Mouse (Mus musculus) left cerebral cortex, postnatal 36 days (tissue): ENCODE measurements around the gene Dnase2a. TPM values are rescaled to one million over a fixed set of nuclear protein-coding genes. Genes with fewer than 3 reads are reported as not detected.
"Not testable (repeated sequence)": the region's sequence is repeated elsewhere in the genome, so short reads cannot be mapped to it uniquely, and the experiment has no call there.

Experiments used
- DNase-seq, 2 experiments: peaks; one replicate each; pipeline ENCODE4 v3.0.0; 2021 to 2022; ENCODE audit warnings: low spot score in 2 of 2, mixed read lengths in 1 of 2
- intact Hi-C: fragments of 180-260 bp; cut with DNase I; formaldehyde crosslinking; loops from one replicate; pipeline ENCODE4 v1.15.1; 2025
- total RNA-seq, 2 experiments: library from RNA; stranded (reverse); gene quantifications; 2 replicates each; pipeline ENCODE4 v1.2.3; 2021

Gene Dnase2a
- total RNA-seq, 2 experiments from 2014 or later: 3.1 to 4.1 TPM

- DNase-seq: no peak
- intact Hi-C loops: loop anchor here (5.0 kb wide), 1 partner anchor 47 kb away; the partner anchor contains the start of gene Farsa
These were observed 4.0 kb upstream of the Dnase2a start for GRCm38 (mm10) chr8:84904351-84904750.

DNA sequence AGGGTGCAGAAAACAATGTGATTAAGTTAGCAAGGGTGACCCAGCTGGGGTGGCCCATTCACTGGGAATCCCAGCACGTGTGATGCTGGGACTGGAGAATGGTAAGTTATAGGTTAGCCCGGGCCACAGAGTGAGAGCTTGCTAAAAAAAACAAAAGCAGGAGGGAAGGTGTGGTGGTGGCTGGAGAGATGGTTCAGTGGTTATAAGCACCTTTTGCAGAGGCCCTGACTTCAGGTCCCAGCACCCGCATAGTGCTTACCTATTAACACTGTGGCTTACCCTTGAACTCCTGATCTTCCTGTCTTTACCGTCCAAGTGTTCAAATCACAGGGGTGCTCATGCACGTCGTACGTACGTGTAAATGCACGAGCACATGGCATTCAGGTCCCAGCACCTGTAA, 1.3 kb upstream of the Dnase2a start:
- no peak for DNase-seq
- intact Hi-C loops: no loop called here

GRCm38 (mm10) chr8:84907493-84907892, 867 bp upstream of the Dnase2a start:
- intact Hi-C loops: no loop called here

GRCm38 (mm10) chr8:84907979-84908378, 381 bp upstream of the Dnase2a start:
- intact Hi-C loops, DNase-seq: not testable (repeated sequence)

More at GRCm38 (mm10) chr8:84907493-84907892, 867 bp upstream of the Dnase2a start:
- no peak for DNase-seq

DNA sequence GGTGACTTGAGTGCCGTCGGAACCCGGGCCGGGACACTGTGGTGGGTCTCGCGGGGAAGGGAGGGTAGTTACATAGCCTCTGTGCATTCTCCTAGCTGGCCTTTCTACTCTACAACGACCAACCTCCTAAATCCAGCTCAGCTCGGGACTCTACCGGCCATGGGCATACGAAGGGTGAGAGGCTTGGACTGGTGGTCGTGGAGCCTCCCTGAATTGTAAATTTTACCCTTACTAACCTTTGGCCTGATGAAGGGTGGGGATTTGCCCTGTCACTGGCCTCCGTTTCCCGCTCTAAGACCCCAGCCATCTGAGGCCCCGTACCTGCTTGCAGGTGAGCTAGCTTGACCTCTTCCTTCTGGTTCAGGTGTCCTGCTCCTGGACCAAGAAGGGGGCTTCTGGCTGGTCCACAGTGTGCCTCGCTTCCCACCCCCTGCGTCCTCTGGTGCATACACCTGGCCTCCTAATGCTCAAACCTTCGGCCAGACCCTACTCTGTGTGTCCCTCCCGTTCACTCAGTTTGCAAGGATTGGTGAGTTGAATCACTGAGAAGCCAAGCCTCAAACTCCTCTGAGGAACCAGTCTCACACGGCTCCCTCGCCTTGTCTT, 905 bp downstream of the Dnase2a start:
- DNase-seq: no peak
- intact Hi-C loops: no loop called here

DNA sequence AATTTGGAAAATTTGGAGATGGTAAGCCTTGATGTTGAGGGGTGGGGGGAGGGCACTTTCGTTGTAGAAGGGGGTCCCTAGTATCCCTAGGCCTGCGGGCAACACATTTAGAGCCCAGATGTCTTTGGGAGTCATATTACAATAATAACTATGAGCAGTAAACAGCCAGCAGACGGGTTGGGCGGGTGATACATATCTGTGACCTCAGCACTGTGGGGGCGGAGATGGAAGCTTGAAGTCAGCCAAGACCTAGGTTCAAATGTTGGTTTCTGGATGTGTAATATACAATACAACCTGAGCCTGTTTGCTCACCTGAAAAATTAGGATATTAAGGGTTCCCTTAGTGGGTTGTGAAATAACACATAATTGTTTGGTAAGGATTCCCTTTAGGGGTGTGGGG, 1.6 kb downstream of the Dnase2a start:
- DNase-seq: no peak
- intact Hi-C loops: no loop called here

DNA sequence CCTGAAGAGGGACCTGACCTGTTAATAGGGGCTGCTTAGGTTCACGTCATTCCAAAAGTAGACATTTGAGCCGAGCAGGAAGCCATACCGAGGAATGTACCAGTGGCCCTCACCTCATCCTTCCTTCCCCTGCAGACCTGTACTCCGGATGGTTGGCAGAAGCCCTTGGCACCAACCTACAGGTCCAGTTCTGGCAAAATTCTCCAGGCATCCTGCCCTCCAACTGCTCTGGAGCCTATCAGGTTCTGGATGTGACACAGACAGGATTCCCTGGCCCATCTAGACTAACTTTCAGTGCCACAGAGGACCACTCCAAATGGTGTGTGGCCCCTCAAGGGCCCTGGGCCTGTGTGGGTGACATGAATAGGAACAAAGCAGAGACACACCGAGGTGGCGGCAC, 2.2 kb downstream of the Dnase2a start:
- no peak for DNase-seq
- intact Hi-C loops: no loop called here

- intact Hi-C loops: no loop called here
- DNase-seq: no peak
These were observed 3.5 kb downstream of the Dnase2a start for GRCm38 (mm10) chr8:84911854-84912253.

DNA sequence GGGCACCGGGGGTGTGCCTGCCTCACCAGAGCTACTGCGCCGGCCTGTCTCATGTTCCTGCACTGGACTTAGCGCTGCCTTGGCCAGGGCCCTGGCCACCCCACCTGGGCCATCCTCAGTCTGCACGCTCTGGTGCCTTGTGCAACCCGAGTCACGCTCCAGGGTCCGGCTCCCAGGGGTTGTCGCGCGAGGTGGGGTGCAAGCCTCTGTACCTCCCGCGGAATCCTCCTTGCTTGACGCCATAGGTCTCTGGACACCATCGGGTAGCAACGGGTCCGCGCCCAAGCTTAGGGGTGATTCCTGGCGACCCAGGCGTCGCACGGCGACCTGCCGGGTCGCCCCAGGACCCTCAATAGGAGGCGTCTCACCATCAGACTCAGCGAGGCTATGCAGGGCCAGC, 4.0 kb downstream of the Dnase2a start:
- intact Hi-C loops: no loop called here
- DNase-seq: no peak

DNA sequence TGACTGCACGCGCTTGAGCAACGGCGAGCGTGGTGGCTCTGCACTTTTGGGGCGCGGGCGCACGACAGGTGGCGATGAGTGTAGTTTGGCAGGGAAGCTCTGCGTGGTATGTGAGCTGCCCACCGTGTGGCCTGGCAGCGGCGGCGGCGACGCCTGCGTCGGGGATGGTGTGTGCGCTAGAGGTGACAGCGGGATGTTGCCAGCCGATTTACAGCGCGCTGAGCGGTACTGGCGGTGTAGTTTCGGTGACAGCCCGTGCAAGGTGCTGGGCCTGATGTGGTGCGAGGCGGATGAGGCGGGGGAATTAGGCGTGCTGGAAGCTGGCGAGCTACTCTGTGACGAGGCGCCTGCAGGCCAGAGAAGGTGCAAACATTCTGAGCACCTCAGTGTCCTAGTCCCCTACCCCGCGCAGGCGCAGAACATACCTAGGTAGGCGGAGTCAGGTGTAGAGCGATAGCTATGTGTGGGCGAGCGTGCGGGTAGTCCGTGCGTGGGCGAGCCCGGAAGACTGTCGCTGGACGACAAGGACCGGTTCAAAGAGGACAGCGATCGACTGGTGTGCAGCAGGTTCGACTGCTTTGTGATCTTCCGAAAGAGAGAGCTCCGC, 4.6 kb downstream of the Dnase2a start:
- intact Hi-C loops: no loop called here
- peak; percentile 70 to 79 for DNase-seq

GRCm38 (mm10) chr8:84913502-84913900, 5.1 kb downstream of the Dnase2a start:
- intact Hi-C loops: no loop called here

DNA sequence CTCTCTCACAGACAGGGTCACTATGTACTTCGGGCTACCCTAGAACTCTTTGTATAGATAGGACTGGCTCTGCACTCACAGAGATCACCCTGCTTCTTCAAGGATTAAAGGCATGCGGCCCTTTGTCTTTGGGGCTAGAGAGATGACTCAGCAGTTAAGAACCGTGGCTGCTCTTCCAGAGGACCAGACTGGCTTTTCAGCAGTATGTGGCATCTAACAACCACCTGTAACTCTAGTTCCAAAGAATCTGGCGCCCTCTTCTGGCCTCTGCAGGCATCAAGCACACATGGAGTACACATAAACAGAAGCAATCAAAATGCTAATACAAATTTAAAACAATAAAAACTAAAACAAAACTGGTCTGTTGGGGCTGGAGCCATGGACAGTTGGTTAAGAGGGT, 5.6 kb downstream of the Dnase2a start:
- DNase-seq: no peak
- intact Hi-C loops: no loop called here

More at GRCm38 (mm10) chr8:84913502-84913900, 5.1 kb downstream of the Dnase2a start:
- no peak for DNase-seq

GRCm38 (mm10) chr8:84915269-84915668, 6.9 kb downstream of the Dnase2a start:
- DNase-seq: no peak

DNA sequence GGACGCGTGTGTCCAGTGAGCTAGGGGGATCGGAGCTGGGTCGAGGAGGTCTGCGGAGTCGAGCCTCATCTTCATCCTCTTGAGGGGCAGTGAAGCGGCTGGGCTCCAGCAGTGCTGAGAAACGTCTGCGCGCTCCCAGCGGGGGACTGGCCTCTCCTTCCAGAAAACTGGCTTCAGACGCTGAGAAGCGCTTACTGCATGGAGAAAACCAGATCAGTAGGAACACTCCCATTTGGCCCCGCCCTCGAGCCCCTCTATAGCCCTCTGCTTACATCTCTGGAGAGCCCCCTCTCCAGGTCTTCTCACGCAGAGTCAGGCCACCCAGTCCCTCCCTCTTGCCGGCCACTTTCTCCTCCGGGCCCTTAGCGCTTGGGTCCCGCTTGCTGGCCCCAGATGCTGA, 9.4 kb downstream of the Dnase2a start:
- intact Hi-C loops: no loop called here
- DNase-seq: no peak

More at GRCm38 (mm10) chr8:84915269-84915668, 6.9 kb downstream of the Dnase2a start:
- intact Hi-C loops: no loop called here

- intact Hi-C loops: no loop called here
- no peak for DNase-seq
These were observed 10.3 kb downstream of the Dnase2a start for GRCm38 (mm10) chr8:84918646-84919045.

- no peak for DNase-seq
- intact Hi-C loops: no loop called here
These were observed 13.2 kb downstream of the Dnase2a start for GRCm38 (mm10) chr8:84921596-84921995.

GRCm38 (mm10) chr8:84925557-84925956, 17.2 kb downstream of the Dnase2a start:
- DNase-seq: no peak
- intact Hi-C loops: no loop called here

DNA sequence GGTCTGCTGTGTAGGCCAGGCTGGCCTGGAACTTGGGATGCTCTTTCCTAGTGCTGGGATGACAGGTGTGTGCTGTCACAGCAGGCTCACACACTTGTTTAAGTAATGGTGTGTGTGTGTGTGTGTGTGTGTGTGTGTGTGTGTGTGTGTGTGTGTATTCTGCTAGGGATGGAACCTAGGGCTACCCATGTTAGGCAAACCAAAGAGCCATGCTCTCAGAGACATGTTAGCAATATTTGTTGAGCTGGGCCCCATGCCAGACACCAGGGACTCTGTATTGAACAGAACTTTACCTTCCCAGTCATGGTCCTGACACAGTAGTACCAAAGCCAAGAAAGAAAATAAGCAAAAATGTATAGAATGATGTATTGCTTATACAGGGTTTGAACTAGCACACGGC, 19.2 kb downstream of the Dnase2a start:
- intact Hi-C loops: no loop called here
- DNase-seq: no peak

DNA sequence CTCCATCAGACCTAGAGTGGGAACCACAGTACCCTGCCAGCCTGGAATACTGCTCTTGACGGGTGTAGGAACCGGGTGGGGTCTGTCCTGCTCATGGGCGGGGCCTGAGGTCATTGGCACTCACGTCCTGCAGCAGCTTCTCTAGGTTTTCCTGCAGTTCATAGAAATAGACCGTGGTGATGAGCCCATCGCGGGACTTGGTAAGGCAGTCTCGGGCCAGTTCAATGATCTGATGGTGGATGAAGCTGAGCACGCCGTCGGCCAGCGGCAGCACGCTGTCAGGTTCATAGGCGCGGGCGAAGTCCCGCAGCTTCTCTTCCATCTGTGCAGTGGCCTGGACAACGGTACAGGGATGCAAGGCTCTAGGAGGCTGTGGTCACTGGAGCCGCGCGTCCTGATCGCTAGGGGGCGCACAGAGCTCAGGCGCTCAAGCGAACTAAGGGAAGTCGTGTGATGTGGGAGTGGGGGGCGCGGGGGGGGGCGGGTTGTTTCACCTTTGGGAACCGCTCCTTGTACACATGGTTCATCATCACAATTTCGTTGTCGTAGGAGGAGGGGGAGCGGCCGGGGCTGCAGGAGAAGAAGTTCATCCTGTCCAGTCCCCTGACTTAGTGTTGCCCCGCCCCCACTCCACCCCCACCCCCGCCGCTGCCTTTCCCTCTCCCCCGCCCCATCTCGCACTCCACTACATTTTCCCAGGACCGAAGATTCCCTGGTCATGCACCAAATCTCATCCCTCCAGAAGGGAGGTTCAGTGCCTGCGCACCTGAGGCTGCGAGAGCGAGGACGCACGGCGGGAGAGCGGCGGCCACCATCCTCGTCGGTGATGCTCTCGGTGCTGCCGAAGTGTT, 20.3 kb downstream of the Dnase2a start:
- peak; percentile 60 to 68 for DNase-seq
- intact Hi-C loops: no loop called here

- intact Hi-C loops: no loop called here
- no peak for DNase-seq
These were observed 22.2 kb downstream of the Dnase2a start for GRCm38 (mm10) chr8:84930582-84930981.
